Mouse (Mus musculus): ENCODE measurements at regions not wholly inside any gene's neighbourhood (a gene's known extent, or its start where the extent isn't known, plus 50 kb on each side); places are given as distances from the start of the nearest gene placed in this dataset.

GRCm38 (mm10) chr8:115830012-115830662 is 122.5 kb upstream of the Maf start:
- TF ChIP-seq CTCF (IDR thresholded peaks at IDR 0.05; ENCODE audit: insufficient read depth, low read length), result no peak
- TF ChIP-seq POLR2A (IDR thresholded peaks at IDR 0.05; ENCODE audit: borderline replicate concordance, extremely low read depth, low read depth, low read length), result no peak
